Mouse (Mus musculus): ENCODE results near the gene Rptn. TPM values are rescaled to one million over a fixed set of nuclear protein-coding genes. Genes with fewer than 3 reads are reported as not detected.
"Not testable (repeated sequence)": the region's sequence is repeated elsewhere in the genome, so short reads cannot be mapped to it uniquely, and the experiment has no call there.

The Rptn gene
- polyA plus RNA-seq, 1 experiment from 2014 or later: not detected

GRCm38 (mm10) chr3:93445165-93445705 is 51.7 kb downstream of the Rptn start:
- Histone ChIP-seq H3K27me3 (replicated peaks; ENCODE audit: control insufficient read depth, insufficient read depth, low read length) (peaks cover 22% of the 10 kb centered on the region; the same call in 1 of the 2 replicates), H3K27ac (ENCODE audit: low read depth, low read length) (no peak overlapping the region), H3K9me3 (replicated peaks; ENCODE audit: control insufficient read depth, low read length) (no peaks in the 10 kb centered on the region), H3K4me1 (ENCODE audit: control insufficient read depth, insufficient read depth, low read length) (peaks cover 8% of the 10 kb centered on the region; the same call in 1 of the 2 replicates), H3K9ac (ENCODE audit: low read length) (peak overlapping the region; percentile 61), H3K4me3 (ENCODE audit: low read depth, low read length) (peak overlapping the region; percentile 60), H3K36me3 (ENCODE audit: control insufficient read depth, insufficient read depth, low read length) (no peaks in the 10 kb centered on the region), H3K4me2 (ENCODE audit: low read length) (peak overlapping the region; percentile 96)
- WGBS: under 1% methylated on average over 36 of the region's 36 CpGs
- peak; percentile 6; the same call in 1 of the 2 replicates for ATAC-seq
- peak; percentile 68 for DNase-seq (ENCODE audit: low spot score)

- Histone ChIP-seq H3K9me3 (replicated peaks; ENCODE audit: control insufficient read depth, low read length) (no peaks in the 10 kb centered on the region), H3K9ac (ENCODE audit: low read length) (peak overlapping the region; percentile 51; the same call in 1 of the 2 replicates), H3K4me3 (ENCODE audit: low read depth, low read length) (peak overlapping the region; percentile 60), H3K36me3 (ENCODE audit: control insufficient read depth, insufficient read depth, low read length) (no peaks in the 10 kb centered on the region), H3K27me3 (replicated peaks; ENCODE audit: control insufficient read depth, insufficient read depth, low read length) (peaks cover 17% of the 10 kb centered on the region; the same call in 1 of the 2 replicates), H3K4me2 (ENCODE audit: low read length) (peak overlapping the region; percentile 96), H3K27ac (ENCODE audit: low read depth, low read length) (no peak overlapping the region), H3K4me1 (ENCODE audit: control insufficient read depth, insufficient read depth, low read length) (peaks cover 8% of the 10 kb centered on the region; the same call in 1 of the 2 replicates)
- ATAC-seq: no peak
- peak; percentile 68 for DNase-seq (ENCODE audit: low spot score)
- WGBS: under 1% methylated on average over 54 of the region's 54 CpGs
Measured at GRCm38 (mm10) chr3:93446128-93446755, 52.7 kb downstream of the Rptn start.

- not testable (repeated sequence) for DNase-seq (ENCODE audit: low spot score); H3K4me1 ChIP-seq (ENCODE audit: control insufficient read depth, insufficient read depth, low read length); ATAC-seq; H3K27ac ChIP-seq (ENCODE audit: low read depth, low read length); H3K9me3 ChIP-seq (replicated peaks; ENCODE audit: control insufficient read depth, low read length); H3K36me3 ChIP-seq (ENCODE audit: control insufficient read depth, insufficient read depth, low read length)
- H3K4me2 ChIP-seq (ENCODE audit: low read length): peak overlapping the region; percentile 96
- H3K27me3 ChIP-seq (replicated peaks; ENCODE audit: control insufficient read depth, insufficient read depth, low read length): peaks cover 17% of the 10 kb centered on the region; the same call in 1 of the 2 replicates
- peak overlapping the region; percentile 60 for H3K4me3 ChIP-seq (ENCODE audit: low read depth, low read length)
- peak overlapping the region; percentile 51; the same call in 1 of the 2 replicates for H3K9ac ChIP-seq (ENCODE audit: low read length)
- under 1% methylated on average over 32 of the region's 32 CpGs for WGBS
Measured at GRCm38 (mm10) chr3:93446756-93447137, 53.2 kb downstream of the Rptn start.

- Histone ChIP-seq H3K27ac (ENCODE audit: low read depth, low read length) (no peak overlapping the region), H3K4me3 (ENCODE audit: low read depth, low read length) (peak overlapping the region; percentile 60), H3K9ac (ENCODE audit: low read length) (peak overlapping the region; percentile 51), H3K36me3 (ENCODE audit: control insufficient read depth, insufficient read depth, low read length) (no peaks in the 10 kb centered on the region), H3K4me2 (ENCODE audit: low read length) (peak overlapping the region; percentile 96), H3K4me1 (ENCODE audit: control insufficient read depth, insufficient read depth, low read length) (peaks cover 8% of the 10 kb centered on the region; the same call in 1 of the 2 replicates), H3K27me3 (replicated peaks; ENCODE audit: control insufficient read depth, insufficient read depth, low read length) (peaks cover 17% of the 10 kb centered on the region; the same call in 1 of the 2 replicates), H3K9me3 (replicated peaks; ENCODE audit: control insufficient read depth, low read length) (no peaks in the 10 kb centered on the region)
- peak; percentile 73 for ATAC-seq
- WGBS: under 1% methylated on average over 59 of the region's 59 CpGs
- DNase-seq (ENCODE audit: low spot score): peak; percentile 87
Measured at GRCm38 (mm10) chr3:93447138-93447841, 53.8 kb downstream of the Rptn start.

Small RNAs within 50 kb of the gene (microRNA-seq; reads per million reads assigned to microRNA genes)
- not detected for gene Gm22752
- gene Gm44353: not detected

Other genes starting within 250 kb of the Rptn start
- not detected in 2 replicates for gene Crnn, start 248.9 kb upstream of the Rptn start, polyA plus RNA-seq (2014; fragmentation: Nextera tagmentation; extraction: Ambion mirVana)
- not detected in 2 replicates for gene Flg2, start 196.4 kb upstream of the Rptn start, polyA plus RNA-seq (2014; fragmentation: Nextera tagmentation; extraction: Ambion mirVana)
- not detected in 2 replicates for gene Flg, start 120.2 kb upstream of the Rptn start, polyA plus RNA-seq (2014; fragmentation: Nextera tagmentation; extraction: Ambion mirVana)
- not detected in 2 replicates for gene Hrnr, start 74.0 kb upstream of the Rptn start, polyA plus RNA-seq (2014; fragmentation: Nextera tagmentation; extraction: Ambion mirVana)
- 0.32 and 0.52 TPM in 2 replicates for gene Tchh, start 48.6 kb downstream of the Rptn start, polyA plus RNA-seq (2014; fragmentation: Nextera tagmentation; extraction: Ambion mirVana)
- gene Tchhl1, start 75.1 kb downstream of the Rptn start, polyA plus RNA-seq (2014; fragmentation: Nextera tagmentation; extraction: Ambion mirVana): not detected in 2 replicates
- gene S100a11, start 126.8 kb downstream of the Rptn start, polyA plus RNA-seq (2014; fragmentation: Nextera tagmentation; extraction: Ambion mirVana): 140 and 148 TPM in 2 replicates
- 121 and 131 TPM in 2 replicates for gene S100a10, start 161.4 kb downstream of the Rptn start, polyA plus RNA-seq (2014; fragmentation: Nextera tagmentation; extraction: Ambion mirVana)